Mouse (Mus musculus): ENCODE data around the gene Rph3a.
"Not testable (repeated sequence)": the region's sequence is repeated elsewhere in the genome, so short reads cannot be mapped to it uniquely, and the experiment has no call there.

Gene Rph3a

GRCm38 (mm10) chr5:120914204-120914603, 95.7 kb downstream of the Rph3a start, which contains the start of gene Oas1d:
Oas1d (plus strand) TSS chr5:120914536.
- in situ Hi-C loops (cut with MboI, MseI) = not testable (repeated sequence)

GRCm38 (mm10) chr5:120908196-120908920, 101.5 kb downstream of the Rph3a start:
- in situ Hi-C loops (cut with MboI, MseI) = no loop called here

GRCm38 (mm10) chr5:120906791-120907733, 102.8 kb downstream of the Rph3a start, which contains the start of gene Oas1a:
Oas1a (minus strand) TSS chr5:120907521.
- in situ Hi-C loops (cut with MboI, MseI) = not testable (repeated sequence)

GRCm38 (mm10) chr5:120902056-120902455, 107.8 kb downstream of the Rph3a start:
- in situ Hi-C loops (cut with MboI, MseI) = no loop called here

- in situ Hi-C loops (cut with MboI, MseI) = no loop called here
Measured at GRCm38 (mm10) chr5:120900666-120901065, 109.2 kb downstream of the Rph3a start.

GRCm38 (mm10) chr5:120898726-120899125, 111.2 kb downstream of the Rph3a start:
- in situ Hi-C loops (cut with MboI, MseI) = no loop called here

GRCm38 (mm10) chr5:120898307-120898706, 111.6 kb downstream of the Rph3a start:
- in situ Hi-C loops (cut with MboI, MseI) = no loop called here

GRCm38 (mm10) chr5:120895231-120895900, 114.5 kb downstream of the Rph3a start:
- in situ Hi-C loops (cut with MboI, MseI) = no loop called here

- in situ Hi-C loops (cut with MboI, MseI) = not testable (repeated sequence)
Measured at GRCm38 (mm10) chr5:120894692-120895091, 115.2 kb downstream of the Rph3a start.

GRCm38 (mm10) chr5:120893866-120894265, 116.0 kb downstream of the Rph3a start:
- in situ Hi-C loops (cut with MboI, MseI) = not testable (repeated sequence)

GRCm38 (mm10) chr5:120892243-120892660, 117.6 kb downstream of the Rph3a start:
- in situ Hi-C loops (cut with MboI, MseI) = no loop called here

- in situ Hi-C loops (cut with MboI, MseI) = not testable (repeated sequence)
Measured at GRCm38 (mm10) chr5:120891566-120892242, 118.2 kb downstream of the Rph3a start.

GRCm38 (mm10) chr5:120890991-120891390, 118.9 kb downstream of the Rph3a start:
- in situ Hi-C loops (cut with MboI, MseI) = no loop called here
